Mouse (Mus musculus) stomach, postnatal 0 days (tissue): ENCODE measurements around the gene Dcn.

Experiments used
- CTCF ChIP-seq: IDR thresholded peaks from 2 replicates; pipeline ENCODE4 v1.5.1; 2016; ENCODE audit warnings: antibody characterized with exemption, low read depth, mild to moderate bottlenecking, moderate library complexity
- EP300 ChIP-seq: optimal IDR thresholded peaks from 2 replicates; pipeline ENCODE3; 2016; ENCODE audit warnings: antibody characterized with exemption

GRCm38 (mm10) chr10:97536921-97537320 is 57.5 kb downstream of the Dcn start:
- no peak for TF ChIP-seq EP300
- no peak for TF ChIP-seq CTCF
